Mouse (Mus musculus): Measurements from ENCODE around the gene Chmp6.

- TF ChIP-seq JUND (conservative IDR thresholded peaks at IDR 0.05; ENCODE audit: low read depth, low read length) (no peak), POLR2A (IDR thresholded peaks at IDR 0.05; ENCODE audit: low read depth, low read length) (no peak), ZMIZ1 (IDR thresholded peaks at IDR 0.05; ENCODE audit: low read depth, low read length) (no peak), RAD21 (IDR thresholded peaks at IDR 0.05; ENCODE audit: low read depth, low read length) (no peak), CTCF (conservative IDR thresholded peaks at IDR 0.05 in 1 of 2, IDR thresholded peaks at IDR 0.05 in 1 of 2; ENCODE audit: low read depth in 2 of 2, low read length in 2 of 2) (no peak), RCOR1 (conservative IDR thresholded peaks at IDR 0.05; ENCODE audit: low read depth, low read length) (no peak), MAFK (IDR thresholded peaks at IDR 0.05; ENCODE audit: insufficient replicate concordance, low read length) (no peak), TCF12 (IDR thresholded peaks at IDR 0.05; ENCODE audit: low read depth, low read length) (no peak), CHD2 (IDR thresholded peaks at IDR 0.05; ENCODE audit: low read length) (no peak)
Observed at GRCm38 (mm10) chr11:119898976-119899375, 14.3 kb upstream of the Chmp6 start.
